Comparison of ENCODE assay signal across 8 mouse cellular contexts in the genomic region with DNA sequence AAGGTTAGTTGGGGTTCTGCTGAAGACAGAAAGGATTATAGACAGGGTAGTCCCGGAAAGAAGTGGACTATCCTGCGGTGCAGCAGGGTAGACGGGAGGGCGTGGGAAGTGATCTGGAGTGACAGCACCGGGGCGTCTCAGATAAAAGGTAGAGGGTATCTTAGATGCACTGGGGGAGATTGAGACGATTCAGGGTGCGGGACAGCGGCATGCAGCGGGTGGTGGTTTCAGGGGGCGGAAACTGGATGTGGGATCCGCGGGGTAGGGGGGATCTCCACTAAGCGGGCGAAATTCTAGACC. TPM values are rescaled to one million over a fixed set of nuclear protein-coding genes. Genes with fewer than 3 reads are reported as not detected.
DNase-seq lines count a peak whose midpoint lies in the region; ATAC-seq and TF ChIP-seq lines count a peak whose summit lies in the region.

No protein-coding gene starts in this region.

- peaks cover 12% of the 10 kb centered on the region for H3K36me3 ChIP-seq in heart, adult 2 months (ENCODE audit: control insufficient read depth, insufficient read depth, low read length)
- H3K36me3 ChIP-seq in hindbrain, postnatal 0 days (ENCODE audit: insufficient read depth, low read length): peaks cover 12% of the 10 kb centered on the region
- peaks cover 16% of the 10 kb centered on the region for H3K36me3 ChIP-seq in midbrain, embryonic 13.5 days

- DNase-seq in heart, adult 2 months: no peak
- DNase-seq in heart, postnatal 4 days: no peak
- peak; percentile 50 for DNase-seq in thymus, postnatal 0 days (ENCODE audit: low spot score)
- DNase-seq in thymus, adult 18-20 months: no peak
- DNase-seq in hindbrain, postnatal 0 days (ENCODE audit: low spot score): no peak
- DNase-seq in urinary bladder, postnatal 4 days (ENCODE audit: low spot score in 2 of 2): no peak
- DNase-seq in gastrocnemius, postnatal 14 days: no peak

- H3K79me2 ChIP-seq in heart, adult 2 months (replicated peaks; ENCODE audit: control insufficient read depth, insufficient read depth, low read length): no peaks in the 10 kb centered on the region

- TF ChIP-seq POLR2A in heart, adult 2 months (IDR thresholded peaks at IDR 0.05; ENCODE audit: insufficient read depth, low read depth, low read length): no peak

- ATAC-seq in hindbrain, postnatal 0 days: no peak; the same call in 1 of the 2 replicates
- no peak; the same call in 1 of the 2 replicates for ATAC-seq in midbrain, embryonic 13.5 days

- H3K4me1 ChIP-seq in heart, adult 2 months (ENCODE audit: control insufficient read depth, insufficient read depth, low read length): peaks cover 7% of the 10 kb centered on the region
- H3K4me1 ChIP-seq in hindbrain, postnatal 0 days (ENCODE audit: insufficient read depth, low read length): peaks cover 7% of the 10 kb centered on the region; the same call in 1 of the 2 replicates
- H3K4me1 ChIP-seq in midbrain, embryonic 13.5 days (replicated peaks): peaks cover 37% of the 10 kb centered on the region

- H3K4me2 ChIP-seq in hindbrain, postnatal 0 days (ENCODE audit: low read depth, low read length): peak overlapping the region; percentile 83
- peak overlapping the region; percentile 94 for H3K4me2 ChIP-seq in midbrain, embryonic 13.5 days (replicated peaks)

- TF ChIP-seq CTCF in heart, adult 2 months (IDR thresholded peaks at IDR 0.05): no peak
- no peak for TF ChIP-seq CTCF in hindbrain, postnatal 0 days (IDR thresholded peaks at IDR 0.05; ENCODE audit: low read depth)

- peak overlapping the region; percentile 73 for H3K4me3 ChIP-seq in heart, adult 2 months
- H3K4me3 ChIP-seq in hindbrain, postnatal 0 days (ENCODE audit: low read length): peak overlapping the region; percentile 82
- peak overlapping the region; percentile 78 for H3K4me3 ChIP-seq in midbrain, embryonic 13.5 days (replicated peaks)

- H3K27me3 ChIP-seq in heart, adult 2 months (ENCODE audit: control insufficient read depth, insufficient read depth, low read length): no peaks in the 10 kb centered on the region
- no peaks in the 10 kb centered on the region for H3K27me3 ChIP-seq in hindbrain, postnatal 0 days (ENCODE audit: insufficient read depth, low read length)
- H3K27me3 ChIP-seq in midbrain, embryonic 13.5 days: 0 out of 2 replicates have a peak, but pooled peaks cover 11% of the 10 kb centered on the region

- WGBS in heart, adult 2 months: under 1% methylated on average over 15 of the region's 15 CpGs
- WGBS in hindbrain, postnatal 0 days: 1% methylated on average over 15 of the region's 15 CpGs
- 0% methylated on average over 15 of the region's 15 CpGs for WGBS in midbrain, embryonic 13.5 days

- intact Hi-C loops in heart, adult 2 months (cut with DNase I): no loop called here
- intact Hi-C loops in gastrocnemius, postnatal 14 days (cut with DNase I; ENCODE audit: low total_unique reads): no loop called here

- no peaks in the 10 kb centered on the region for H3K9me3 ChIP-seq in hindbrain, postnatal 0 days (ENCODE audit: low read length)
- no peaks in the 10 kb centered on the region for H3K9me3 ChIP-seq in midbrain, embryonic 13.5 days

- H3K9ac ChIP-seq in heart, adult 2 months (ENCODE audit: low read depth, low read length): peak overlapping the region; percentile 97
- H3K9ac ChIP-seq in hindbrain, postnatal 0 days (replicated peaks; ENCODE audit: low read length): peak overlapping the region; percentile 83
- H3K9ac ChIP-seq in midbrain, embryonic 13.5 days (replicated peaks): peak overlapping the region; percentile 94

- H3K27ac ChIP-seq in heart, adult 2 months: peak overlapping the region; percentile 98
- H3K27ac ChIP-seq in hindbrain, postnatal 0 days: peak overlapping the region; percentile 86
- peak overlapping the region; percentile 82 for H3K27ac ChIP-seq in midbrain, embryonic 13.5 days

- TF ChIP-seq EP300 in heart, adult 2 months (IDR thresholded peaks at IDR 0.05; ENCODE audit: insufficient read depth, low read depth, low read length): no peak

RNA-seq across cellular contexts. Expression of gene Ndufb10, which starts 0.4 kb away (rescaled TPM):
- total RNA-seq in heart, adult 2 months (2021): 100 to 1,000 TPM; 916 to 992 TPM
- polyA plus RNA-seq in heart, adult 2 months (2012; rRNA removed): 1,269 and 1,412 TPM in 2 replicates
- total RNA-seq in heart, postnatal 4 days (2021): 100 to 1,000 TPM; 684 to 725 TPM
- 304 and 335 TPM in 2 replicates for polyA plus RNA-seq in thymus, postnatal 0 days (2015; fragmentation: Nextera tagmentation; extraction: Ambion mirVana)
- total RNA-seq in hindbrain, postnatal 0 days (2014; rRNA removed): 135 and 157 TPM in 2 replicates
- 353 and 356 TPM in 2 replicates for polyA plus RNA-seq in hindbrain, postnatal 0 days (2015; fragmentation: Nextera tagmentation; extraction: Ambion mirVana)
- polyA plus RNA-seq in midbrain, embryonic 13.5 days (2015; fragmentation: Nextera tagmentation; extraction: Ambion mirVana): 257 and 260 TPM in 2 replicates
- total RNA-seq in gastrocnemius, postnatal 14 days (2021): 100 to 1,000 TPM; 467 to 532 TPM

RNA-seq across cellular contexts. Expression of gene Rpl3l, which starts 3.8 kb away (rescaled TPM):
- total RNA-seq in heart, adult 2 months (2021): 100 to 1,000 TPM; 386 to 472 TPM
- polyA plus RNA-seq in heart, adult 2 months (2012; rRNA removed): 213 and 215 TPM in 2 replicates
- 10 to 100 TPM; 19.5 TPM for total RNA-seq in heart, postnatal 4 days (2021)
- polyA plus RNA-seq in thymus, postnatal 0 days (2015; fragmentation: Nextera tagmentation; extraction: Ambion mirVana): 0.82 and 1.6 TPM in 2 replicates
- total RNA-seq in hindbrain, postnatal 0 days (2014; rRNA removed): 1.3 TPM in 1 of 2 replicates, not detected in the other
- 0.41 and 0.52 TPM in 2 replicates for polyA plus RNA-seq in hindbrain, postnatal 0 days (2015; fragmentation: Nextera tagmentation; extraction: Ambion mirVana)
- not detected in 2 replicates for polyA plus RNA-seq in midbrain, embryonic 13.5 days (2015; fragmentation: Nextera tagmentation; extraction: Ambion mirVana)
- total RNA-seq in gastrocnemius, postnatal 14 days (2021): 100 to 1,000 TPM; 781 to 864 TPM

RNA-seq across cellular contexts. Expression of gene Rps2, which starts 5.9 kb away (rescaled TPM):
- 100 to 1,000 TPM; 675 to 722 TPM for total RNA-seq in heart, adult 2 months (2021)
- polyA plus RNA-seq in heart, adult 2 months (2012; rRNA removed): 2,277 and 2,346 TPM in 2 replicates
- total RNA-seq in heart, postnatal 4 days (2021): 100 to 1,000 TPM; 734 to 782 TPM
- polyA plus RNA-seq in thymus, postnatal 0 days (2015; fragmentation: Nextera tagmentation; extraction: Ambion mirVana): 1,372 and 1,374 TPM in 2 replicates
- total RNA-seq in hindbrain, postnatal 0 days (2014; rRNA removed): 2,181 and 2,600 TPM in 2 replicates
- 809 and 820 TPM in 2 replicates for polyA plus RNA-seq in hindbrain, postnatal 0 days (2015; fragmentation: Nextera tagmentation; extraction: Ambion mirVana)
- polyA plus RNA-seq in midbrain, embryonic 13.5 days (2015; fragmentation: Nextera tagmentation; extraction: Ambion mirVana): 770 and 771 TPM in 2 replicates
- total RNA-seq in gastrocnemius, postnatal 14 days (2021): 100 to 1,000 TPM; 643 to 719 TPM

RNA-seq across cellular contexts. Expression of gene Rnf151, which starts 6.0 kb away (rescaled TPM):
- total RNA-seq in heart, adult 2 months (2021): not detected
- 0.15 and 0.68 TPM in 2 replicates for polyA plus RNA-seq in heart, adult 2 months (2012; rRNA removed)
- total RNA-seq in heart, postnatal 4 days (2021): not detected
- polyA plus RNA-seq in thymus, postnatal 0 days (2015; fragmentation: Nextera tagmentation; extraction: Ambion mirVana): 0.13 TPM in 1 of 2 replicates, not detected in the other
- not detected in 2 replicates for total RNA-seq in hindbrain, postnatal 0 days (2014; rRNA removed)
- not detected in 2 replicates for polyA plus RNA-seq in hindbrain, postnatal 0 days (2015; fragmentation: Nextera tagmentation; extraction: Ambion mirVana)
- not detected in 2 replicates for polyA plus RNA-seq in midbrain, embryonic 13.5 days (2015; fragmentation: Nextera tagmentation; extraction: Ambion mirVana)
- not detected for total RNA-seq in gastrocnemius, postnatal 14 days (2021)

RNA-seq across cellular contexts. Expression of gene Msrb1, which starts 12.6 kb away (rescaled TPM):
- 100 to 1,000 TPM; 154 to 178 TPM for total RNA-seq in heart, adult 2 months (2021)
- 155 and 164 TPM in 2 replicates for polyA plus RNA-seq in heart, adult 2 months (2012; rRNA removed)
- 10 to 100 TPM; 74.4 to 83.3 TPM for total RNA-seq in heart, postnatal 4 days (2021)
- polyA plus RNA-seq in thymus, postnatal 0 days (2015; fragmentation: Nextera tagmentation; extraction: Ambion mirVana): 48.7 and 53.4 TPM in 2 replicates
- 17.0 and 19.6 TPM in 2 replicates for total RNA-seq in hindbrain, postnatal 0 days (2014; rRNA removed)
- polyA plus RNA-seq in hindbrain, postnatal 0 days (2015; fragmentation: Nextera tagmentation; extraction: Ambion mirVana): 22.7 and 25.5 TPM in 2 replicates
- polyA plus RNA-seq in midbrain, embryonic 13.5 days (2015; fragmentation: Nextera tagmentation; extraction: Ambion mirVana): 18.0 and 19.6 TPM in 2 replicates
- 100 to 1,000 TPM; 143 to 165 TPM for total RNA-seq in gastrocnemius, postnatal 14 days (2021)

Comparison
In these comparisons a context has a peak if more than half of its experiments do, and no peak if none do; other contexts are left out.
1. RNA of gene Rpl3l, which starts 3.8 kb away (total RNA-seq): 781 to 864 TPM in gastrocnemius, postnatal 14 days and 386 to 472 TPM in heart, adult 2 months; 19.5 TPM in heart, postnatal 4 days and 1.3 TPM in hindbrain, postnatal 0 days; every median in the first group is over 10 times any median in the second.
2. Peak in every context shown above with its lines, with median percentiles within 50 percentile points of each other: H3K27ac ChIP-seq, H3K4me3 ChIP-seq and H3K9ac ChIP-seq.